Mouse (Mus musculus) hindbrain, embryonic 13.5 days (tissue): Measurements from ENCODE around the gene Cacna2d4. TPM values are rescaled to one million over a fixed set of nuclear protein-coding genes. Genes with fewer than 3 reads are reported as not detected.
A peak's percentile ranks its signal among the peaks of the same experiment; 100 is the strongest.

Experiments
- ATAC-seq: fragments of 200-750 bp; cut with Nextera tagmentation; 2 replicates; pipeline ENCODE4 v1.8.0; 2017; ENCODE audit warnings: moderate TSS enrichment; ENCODE audit not compliant: low FRiP score
- H3K27ac ChIP-seq: fragments of 300-500 bp; sonication (generic); 2 replicates; pipeline ENCODE4 v1.5.1; 2015; ENCODE audit warnings: inconsistent platforms, mild to moderate bottlenecking, moderate library complexity
- H3K27me3 ChIP-seq: fragments of 300-500 bp; sonication (generic); 2 replicates; pipeline ENCODE4 v1.6.1; 2015; ENCODE audit warnings: mild to moderate bottlenecking, inconsistent platforms
- H3K36me3 ChIP-seq: fragments of 300-500 bp; sonication (generic); 2 replicates; pipeline ENCODE4 v1.6.1; 2015; ENCODE audit warnings: mild to moderate bottlenecking, inconsistent platforms
- H3K4me1 ChIP-seq: fragments of 300-500 bp; sonication (generic); replicated peaks from 2 replicates; pipeline ENCODE4 v1.6.1; 2015; ENCODE audit warnings: inconsistent platforms
- H3K4me2 ChIP-seq: fragments of 300-500 bp; sonication (generic); 2 replicates; pipeline ENCODE4 v1.6.1; 2015; ENCODE audit warnings: inconsistent platforms, mild to moderate bottlenecking, moderate library complexity
- H3K4me3 ChIP-seq: fragments of 300-500 bp; sonication (generic); 2 replicates; pipeline ENCODE4 v1.5.1; 2015; ENCODE audit warnings: mild to moderate bottlenecking, inconsistent platforms
- H3K9ac ChIP-seq: fragments of 300-500 bp; sonication (generic); 2 replicates; pipeline ENCODE4 v1.6.1; 2015; ENCODE audit warnings: mild to moderate bottlenecking, inconsistent platforms
- H3K9me3 ChIP-seq: fragments of 300-500 bp; sonication (generic); 2 replicates; pipeline ENCODE4 v1.6.1; 2016; ENCODE audit warnings: inconsistent platforms
- WGBS: fragments of 180-500 bp; shearing (Covaris S2); methylation state at CpG from one replicate; pipeline ENCODE4 v1.1.7; 2015; 5-methylcytosine and 5-hydroxymethylcytosine counted together
- polyA plus RNA-seq: library from polyadenylated mRNA; unstranded; fragments of >200 nt; fragmentation: Nextera tagmentation; extraction: Ambion mirVana; gene quantifications from 2 replicates; pipeline ENCODE4 v1.2.1, GENCODE M21; 2015

Gene Cacna2d4
- polyA plus RNA-seq, 1 experiment from 2014 or later, result 0.60 TPM

DNA sequence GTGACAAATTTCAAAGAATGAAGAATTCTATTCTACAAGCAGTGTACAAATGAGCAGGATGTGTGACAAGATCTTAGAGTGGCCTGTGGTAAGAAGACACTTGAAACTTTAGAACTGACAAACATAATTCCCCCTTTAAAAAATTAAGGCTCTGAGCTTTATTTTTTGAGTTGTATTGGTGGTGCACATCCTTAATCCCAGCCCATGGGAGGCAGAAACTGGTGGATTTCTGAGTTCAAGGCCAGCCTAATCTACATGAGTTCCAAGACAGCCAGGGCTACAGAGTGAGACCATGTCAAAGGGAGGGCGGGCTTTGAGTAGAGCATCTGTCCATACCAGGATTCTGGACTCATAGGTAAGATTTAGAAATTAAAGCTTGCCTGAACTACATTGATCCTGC is 150.5 kb downstream of the Cacna2d4 start:
- Histone ChIP-seq H3K4me2 (peak overlapping the region; percentile 93), H3K27ac (no peak overlapping the region), H3K9me3 (no peaks in the 10 kb centered on the region), H3K4me3 (peak overlapping the region; percentile 75; the same call in 1 of the 2 replicates), H3K36me3 (no peaks in the 10 kb centered on the region), H3K9ac (peak overlapping the region; percentile 14; the same call in 1 of the 2 replicates), H3K27me3 (no peaks in the 10 kb centered on the region), H3K4me1 (peaks cover 26% of the 10 kb centered on the region)
- WGBS, result 85% methylated on average over 1 of the region's 1 CpGs
- no peak for ATAC-seq

DNA sequence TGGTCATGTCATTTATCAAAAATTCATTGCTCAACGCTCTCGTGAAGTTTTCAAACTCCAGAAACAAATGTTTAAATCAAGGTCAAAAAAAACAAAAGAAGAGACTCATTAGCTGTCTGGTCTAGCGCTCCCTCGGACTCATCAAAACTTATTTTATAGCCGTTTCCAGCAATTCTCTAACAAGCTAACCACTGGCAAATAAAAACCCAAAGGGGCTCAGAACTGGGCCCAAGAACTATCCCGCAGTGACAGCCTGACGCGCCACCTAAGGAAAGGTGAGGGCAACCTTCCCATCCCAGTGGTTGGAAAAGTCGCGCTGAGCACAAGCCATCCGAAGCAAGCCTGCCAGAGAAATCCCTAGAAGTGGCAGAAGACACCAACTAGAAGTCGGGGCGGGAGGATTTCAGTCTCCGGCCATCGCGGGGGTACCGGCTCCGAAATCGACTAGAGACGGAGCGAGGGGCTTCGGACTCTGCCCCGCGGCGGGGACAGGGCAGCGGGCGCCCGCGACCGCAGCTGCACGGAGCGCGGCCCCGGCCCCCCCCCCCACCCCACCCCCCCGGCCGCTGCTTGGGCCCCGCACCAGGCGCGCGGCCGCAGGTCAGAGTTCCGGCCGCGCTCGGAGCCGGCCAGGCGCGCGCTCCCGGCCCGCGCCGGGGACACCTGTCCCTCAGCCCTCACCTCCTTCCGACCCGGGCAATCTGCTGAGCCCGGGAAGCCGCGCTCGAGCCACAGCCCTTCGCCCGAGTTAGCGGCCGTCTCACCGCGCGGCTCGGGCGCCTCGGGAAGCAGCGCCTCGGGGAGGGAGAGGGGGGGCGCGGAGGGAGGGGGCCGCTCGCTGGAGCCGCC is 151.7 kb downstream of the Cacna2d4 start:
- Histone ChIP-seq H3K27ac (peak overlapping the region; percentile 95), H3K27me3 (no peaks in the 10 kb centered on the region), H3K9me3 (no peaks in the 10 kb centered on the region), H3K9ac (peak overlapping the region; percentile 88), H3K36me3 (no peaks in the 10 kb centered on the region), H3K4me1 (peaks cover 26% of the 10 kb centered on the region), H3K4me3 (peak overlapping the region; percentile 75), H3K4me2 (peak overlapping the region; percentile 93)
- ATAC-seq, result peak; percentile 92
- WGBS, result 1% methylated on average over 42 of the region's 76 CpGs

DNA sequence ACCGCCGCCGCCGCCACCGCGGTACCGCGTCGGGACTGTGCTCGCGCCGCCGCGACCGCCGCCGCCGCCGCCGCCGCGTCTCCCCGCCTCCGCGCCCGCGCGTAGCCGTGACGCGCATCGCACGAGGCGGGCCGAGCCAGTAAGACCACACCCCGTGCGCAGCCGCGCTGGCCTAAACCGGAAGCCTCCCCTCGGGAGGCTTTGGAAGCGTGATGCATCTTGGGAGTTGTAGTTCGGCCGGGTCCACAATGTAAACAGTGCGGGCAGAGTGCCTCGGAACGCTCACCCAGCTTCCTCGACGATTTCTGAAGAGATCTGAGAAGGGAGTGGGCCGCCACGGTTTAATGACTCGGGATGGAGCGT is 152.3 kb downstream of the Cacna2d4 start:
- Histone ChIP-seq H3K9me3 (no peaks in the 10 kb centered on the region), H3K4me2 (peak overlapping the region; percentile 93), H3K9ac (peak overlapping the region; percentile 88), H3K4me1 (peaks cover 26% of the 10 kb centered on the region), H3K36me3 (no peaks in the 10 kb centered on the region), H3K27me3 (no peaks in the 10 kb centered on the region), H3K4me3 (peak overlapping the region; percentile 75), H3K27ac (peak overlapping the region; percentile 95)
- WGBS, result under 1% methylated on average over 47 of the region's 53 CpGs
- ATAC-seq, result peak; percentile 98

DNA sequence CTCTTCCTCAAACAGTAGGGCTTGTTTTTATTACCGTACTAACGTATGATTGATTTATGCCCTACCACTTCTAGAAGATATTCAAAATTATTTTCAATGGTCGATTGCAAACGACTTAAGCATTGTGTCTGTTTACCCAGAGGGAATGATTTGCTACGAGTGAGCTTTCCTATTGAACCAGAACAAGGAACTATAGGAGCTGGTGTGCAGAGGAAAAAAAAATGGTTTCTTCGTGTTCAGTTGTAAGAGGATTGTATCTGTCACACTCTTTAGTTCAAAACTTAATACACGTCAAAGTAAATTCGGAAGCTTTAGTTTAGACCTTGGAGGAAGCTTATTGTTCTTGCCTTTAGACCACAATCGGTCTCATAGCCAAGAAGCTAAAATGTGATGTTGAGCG is 152.8 kb downstream of the Cacna2d4 start:
- H3K9ac ChIP-seq, result peak overlapping the region; percentile 88
- 22% methylated on average over 10 of the region's 10 CpGs for WGBS
- ATAC-seq, result peak; percentile 25; the same call in 1 of the 2 replicates

DNA sequence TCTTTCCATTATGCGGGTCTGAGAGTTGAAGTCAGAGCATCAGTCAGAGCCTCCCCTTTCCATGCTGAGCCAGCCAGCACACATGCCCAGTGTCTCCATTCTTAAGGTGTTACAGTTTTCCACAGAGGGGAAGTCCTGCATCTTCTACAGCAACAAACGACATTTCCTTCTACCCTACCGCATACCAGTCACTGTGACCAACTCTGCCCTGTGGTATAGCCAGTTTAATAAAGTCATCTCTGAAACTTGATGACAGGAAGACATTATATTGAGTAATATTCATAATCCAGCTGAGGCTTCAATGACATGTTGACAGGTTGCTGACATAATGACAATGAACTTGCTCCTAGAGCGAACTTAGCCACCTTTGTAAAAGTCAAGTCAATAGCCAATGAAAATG is 154.4 kb downstream of the Cacna2d4 start:
- Histone ChIP-seq H3K4me2 (no peak overlapping the region), H3K9ac (no peak overlapping the region), H3K27me3 (no peaks in the 10 kb centered on the region), H3K4me3 (no peak overlapping the region), H3K36me3 (no peaks in the 10 kb centered on the region), H3K27ac (no peak overlapping the region), H3K4me1 (peaks cover 26% of the 10 kb centered on the region), H3K9me3 (no peaks in the 10 kb centered on the region)
- ATAC-seq, result no peak
- 91% methylated on average over 4 of the region's 4 CpGs for WGBS

More for the DNA sequence above, 152.8 kb downstream of the Cacna2d4 start:
- H3K9me3 ChIP-seq, result no peaks in the 10 kb centered on the region
- H3K36me3 ChIP-seq, result no peaks in the 10 kb centered on the region
- peak overlapping the region; percentile 58 for H3K4me2 ChIP-seq
- H3K27me3 ChIP-seq, result no peaks in the 10 kb centered on the region
- H3K4me1 ChIP-seq, result peaks cover 26% of the 10 kb centered on the region
- peak overlapping the region; percentile 81 for H3K27ac ChIP-seq
- peak overlapping the region; percentile 75 for H3K4me3 ChIP-seq

DNA sequence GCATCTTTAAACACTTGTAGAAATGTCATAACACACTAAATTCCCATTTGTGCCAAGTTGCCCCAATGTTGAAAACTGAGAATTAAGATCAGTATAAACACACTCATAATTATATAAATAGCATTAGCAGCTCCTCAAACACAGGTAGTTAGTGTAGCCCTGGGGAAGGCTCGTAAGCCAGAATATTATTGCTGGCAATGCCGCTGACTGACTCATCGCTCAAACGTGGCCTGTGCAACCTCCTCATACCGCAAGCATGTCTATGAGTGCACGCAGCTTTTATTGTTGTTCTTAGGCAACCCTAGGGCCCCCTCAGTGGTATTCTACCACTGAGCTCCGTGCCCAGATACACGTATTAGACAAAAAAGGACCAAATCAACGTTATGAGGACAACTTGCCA is 156.5 kb downstream of the Cacna2d4 start:
- Histone ChIP-seq H3K9ac (no peak overlapping the region), H3K4me2 (no peak overlapping the region), H3K4me1 (peaks cover 12% of the 10 kb centered on the region), H3K27ac (no peak overlapping the region), H3K4me3 (no peak overlapping the region), H3K9me3 (no peaks in the 10 kb centered on the region), H3K27me3 (no peaks in the 10 kb centered on the region), H3K36me3 (no peaks in the 10 kb centered on the region)
- ATAC-seq, result no peak
- WGBS, result 84% methylated on average over 9 of the region's 9 CpGs

DNA sequence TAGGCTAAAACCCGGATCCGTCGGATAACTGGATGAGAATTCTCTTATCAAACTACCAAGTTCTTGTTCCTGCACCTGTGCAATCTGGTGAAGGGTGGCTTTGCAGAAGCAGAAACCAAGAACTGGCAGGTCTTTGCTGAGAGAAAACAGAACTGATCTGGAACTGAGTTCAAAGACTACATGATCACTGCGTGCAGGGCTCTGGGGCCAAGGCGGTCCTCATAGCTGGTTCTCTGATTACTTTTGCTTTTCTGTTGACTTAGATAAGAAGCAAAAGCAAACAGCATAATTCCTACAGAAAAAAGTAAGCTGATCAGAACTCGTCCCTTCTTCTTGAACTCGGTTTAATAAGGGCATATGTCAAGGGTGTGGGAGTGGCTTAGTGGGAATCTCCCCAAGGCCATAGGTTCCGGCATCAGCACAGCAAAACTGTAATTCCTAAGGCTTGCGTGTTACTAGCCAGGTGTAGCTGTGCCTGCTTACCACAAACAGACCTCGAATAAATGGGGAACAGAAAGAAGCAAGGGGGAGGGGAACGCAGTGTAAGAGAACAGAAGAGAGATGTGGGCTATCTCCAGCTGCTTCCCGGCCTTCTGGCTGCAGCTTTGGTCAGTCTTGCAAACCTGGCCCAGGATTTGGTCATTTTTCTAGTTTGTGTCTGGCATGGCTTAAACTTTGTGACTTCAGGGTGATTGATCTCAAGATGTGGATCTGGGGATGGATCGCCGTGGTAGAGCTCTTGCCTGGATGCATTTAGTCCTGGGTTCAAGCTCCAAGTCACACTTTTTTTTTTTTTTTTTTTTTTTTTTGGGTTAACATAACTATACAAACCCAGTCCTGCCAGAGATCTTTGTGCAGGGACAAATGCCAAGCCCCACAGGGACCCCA is 159.3 kb downstream of the Cacna2d4 start:
- H3K27ac ChIP-seq, result no peak overlapping the region
- H3K9ac ChIP-seq, result no peak overlapping the region
- no peaks in the 10 kb centered on the region for H3K4me1 ChIP-seq
- H3K4me2 ChIP-seq, result no peak overlapping the region
- H3K36me3 ChIP-seq, result no peaks in the 10 kb centered on the region
- H3K27me3 ChIP-seq, result no peaks in the 10 kb centered on the region
- no peak for ATAC-seq
- WGBS, result 90% methylated on average over 14 of the region's 14 CpGs
- no peak overlapping the region for H3K4me3 ChIP-seq
- no peaks in the 10 kb centered on the region for H3K9me3 ChIP-seq

DNA sequence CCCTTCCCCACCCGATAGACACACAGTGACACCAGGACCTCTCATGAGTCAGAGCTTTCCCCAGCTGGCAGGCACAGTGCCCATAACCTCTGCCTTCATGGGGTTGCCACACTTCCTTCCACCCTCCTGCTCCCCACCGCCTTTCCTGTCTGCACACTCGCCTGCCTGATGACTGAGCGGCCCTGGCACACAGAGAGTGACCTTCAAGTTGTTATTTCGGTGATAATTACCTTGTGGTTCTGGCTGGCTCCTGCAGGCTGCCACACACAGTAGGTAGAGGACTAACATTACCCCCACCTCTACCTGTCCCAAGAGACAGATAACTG is 159.9 kb downstream of the Cacna2d4 start:
- H3K36me3 ChIP-seq, result no peaks in the 10 kb centered on the region
- no peaks in the 10 kb centered on the region for H3K4me1 ChIP-seq
- H3K27ac ChIP-seq, result no peak overlapping the region
- no peaks in the 10 kb centered on the region for H3K27me3 ChIP-seq
- no peaks in the 10 kb centered on the region for H3K9me3 ChIP-seq
- no peak overlapping the region for H3K9ac ChIP-seq
- WGBS, result 81% methylated on average over 5 of the region's 5 CpGs
- H3K4me2 ChIP-seq, result no peak overlapping the region
- no peak for ATAC-seq
- H3K4me3 ChIP-seq, result no peak overlapping the region

DNA sequence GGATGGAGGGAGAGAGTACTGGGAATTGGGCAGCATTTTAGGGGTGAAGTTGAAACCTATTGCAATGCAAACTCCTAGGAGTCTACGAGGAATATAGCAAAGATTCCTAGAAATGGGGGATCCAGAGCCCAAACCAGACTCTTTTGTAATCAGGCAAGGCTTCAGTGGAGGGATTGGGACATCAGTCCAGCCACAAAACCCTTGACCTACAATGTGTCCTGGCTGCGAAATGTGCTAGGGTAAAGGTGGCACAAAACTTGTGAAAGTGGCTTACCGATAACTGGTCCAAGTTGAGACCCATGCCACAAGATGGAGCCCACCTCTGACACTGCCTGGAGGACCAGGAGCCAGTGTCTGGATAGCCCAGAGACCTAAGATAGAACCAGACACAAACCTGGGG is 163.0 kb downstream of the Cacna2d4 start:
- Histone ChIP-seq H3K27me3 (no peaks in the 10 kb centered on the region), H3K27ac (no peak overlapping the region), H3K4me2 (no peak overlapping the region), H3K36me3 (no peaks in the 10 kb centered on the region), H3K9me3 (no peaks in the 10 kb centered on the region), H3K4me1 (no peaks in the 10 kb centered on the region), H3K4me3 (no peak overlapping the region), H3K9ac (no peak overlapping the region)
- 89% methylated on average over 3 of the region's 3 CpGs for WGBS
- no peak for ATAC-seq

DNA sequence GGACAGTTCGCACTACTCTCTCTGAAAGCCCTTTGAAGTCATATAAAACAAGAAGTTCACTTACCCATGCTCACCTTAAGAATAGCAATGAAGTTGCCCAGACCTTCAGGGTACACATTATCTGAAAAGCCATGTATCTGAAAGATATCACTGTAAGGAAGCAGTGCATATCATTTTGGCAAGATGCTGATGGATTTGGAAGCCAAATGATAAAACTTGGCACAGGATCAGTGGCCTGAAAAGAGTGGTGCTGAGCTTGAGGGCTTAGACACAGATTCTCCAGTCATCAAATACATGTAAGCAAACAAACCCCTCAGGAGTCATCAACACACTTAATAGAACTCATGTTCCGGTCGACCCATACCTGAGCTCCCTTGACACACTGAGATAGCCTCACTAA is 164.3 kb downstream of the Cacna2d4 start:
- H3K4me3 ChIP-seq, result no peak overlapping the region
- no peaks in the 10 kb centered on the region for H3K9me3 ChIP-seq
- no peaks in the 10 kb centered on the region for H3K27me3 ChIP-seq
- no peak overlapping the region for H3K4me2 ChIP-seq
- no peaks in the 10 kb centered on the region for H3K4me1 ChIP-seq
- H3K27ac ChIP-seq, result no peak overlapping the region
- no peak overlapping the region for H3K9ac ChIP-seq
- no peak for ATAC-seq
- 94% methylated on average over 3 of the region's 3 CpGs for WGBS
- no peaks in the 10 kb centered on the region for H3K36me3 ChIP-seq

DNA sequence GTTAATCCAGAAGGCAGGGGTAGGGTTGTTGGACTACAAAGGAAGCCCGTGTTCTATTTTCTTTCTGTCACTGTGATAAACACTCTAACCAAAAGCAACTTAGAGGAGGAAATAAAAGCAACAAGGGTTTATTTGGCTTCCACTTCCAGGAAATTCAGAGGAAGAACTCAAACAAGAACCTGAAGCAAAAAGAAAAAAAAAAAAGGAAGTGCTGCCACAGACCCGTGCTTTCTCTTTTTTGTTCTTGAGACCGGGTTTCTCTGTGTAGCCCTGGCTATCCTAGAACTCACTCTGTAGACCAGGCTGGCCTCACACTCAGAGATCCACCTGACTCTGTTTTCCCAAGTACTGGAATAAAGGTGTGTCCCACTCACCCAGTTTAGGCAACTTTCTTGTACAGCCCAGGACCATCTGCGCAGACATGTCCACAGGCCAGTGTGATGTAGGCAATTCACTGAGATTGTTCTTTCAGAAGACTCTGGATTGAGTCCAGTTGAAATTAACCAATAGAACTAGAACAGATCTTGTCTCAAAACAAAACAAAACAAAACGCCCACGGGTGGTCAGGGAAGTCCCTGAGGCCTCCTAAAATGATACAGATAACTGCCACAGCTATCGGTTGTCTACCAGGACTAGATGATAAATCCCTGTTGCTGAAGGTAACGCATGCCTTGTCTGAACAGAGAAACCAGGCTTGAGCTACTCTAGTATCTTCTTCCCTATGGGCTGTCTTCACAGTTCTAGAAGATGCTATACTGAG is 165.4 kb downstream of the Cacna2d4 start:
- WGBS, result 93% methylated on average over 8 of the region's 8 CpGs
- no peak for ATAC-seq
- H3K27ac ChIP-seq, result no peak overlapping the region
- no peak overlapping the region for H3K9ac ChIP-seq
- H3K36me3 ChIP-seq, result no peaks in the 10 kb centered on the region
- no peak overlapping the region for H3K4me3 ChIP-seq
- no peaks in the 10 kb centered on the region for H3K4me1 ChIP-seq
- H3K4me2 ChIP-seq, result no peak overlapping the region
- H3K27me3 ChIP-seq, result no peaks in the 10 kb centered on the region
- H3K9me3 ChIP-seq, result no peaks in the 10 kb centered on the region
